Mouse (Mus musculus) limb, embryonic 15.5 days (tissue): Measurements from ENCODE around the gene Snx21. TPM values are rescaled to one million over a fixed set of nuclear protein-coding genes. Genes with fewer than 3 reads are reported as not detected.
A peak's percentile ranks its signal among the peaks of the same experiment; 100 is the strongest.

Experiments
- ATAC-seq: fragments of 200-750 bp; cut with Nextera tagmentation; 2 replicates; pipeline ENCODE4 v1.8.0; 2017; ENCODE audit warnings: low read depth, moderate TSS enrichment; ENCODE audit not compliant: insufficient number of reproducible peaks, low FRiP score, low TSS enrichment
- H3K27ac ChIP-seq: fragments of 300-500 bp; sonication (generic); 2 replicates; pipeline ENCODE4 v1.5.1; 2015; ENCODE audit warnings: moderate library complexity, mild to moderate bottlenecking, inconsistent platforms
- H3K27me3 ChIP-seq: fragments of 300-500 bp; sonication (generic); 2 replicates; pipeline ENCODE4 v1.6.1; 2015; ENCODE audit warnings: inconsistent platforms
- H3K36me3 ChIP-seq: fragments of 300-500 bp; sonication (generic); 2 replicates; pipeline ENCODE4 v1.6.1; 2015; ENCODE audit warnings: inconsistent platforms
- H3K4me1 ChIP-seq: fragments of 300-500 bp; sonication (generic); 2 replicates; pipeline ENCODE4 v1.6.1; 2015; ENCODE audit warnings: inconsistent platforms
- H3K4me2 ChIP-seq: fragments of 300-500 bp; sonication (generic); 2 replicates; pipeline ENCODE4 v1.6.1; 2015; ENCODE audit warnings: mild to moderate bottlenecking, inconsistent platforms
- H3K4me3 ChIP-seq: fragments of 300-500 bp; sonication (generic); 2 replicates; pipeline ENCODE4 v1.5.1; 2015; ENCODE audit warnings: mild to moderate bottlenecking, inconsistent platforms
- H3K9ac ChIP-seq: fragments of 300-500 bp; sonication (generic); 2 replicates; pipeline ENCODE4 v1.6.1; 2015; ENCODE audit warnings: inconsistent platforms
- H3K9me3 ChIP-seq: fragments of 300-500 bp; sonication (generic); 2 replicates; pipeline ENCODE4 v1.6.1; 2016; ENCODE audit warnings: inconsistent platforms
- WGBS: fragments of 180-500 bp; shearing (Covaris S2); methylation state at CpG from one replicate; pipeline ENCODE4 v1.1.7; 2015; 5-methylcytosine and 5-hydroxymethylcytosine counted together
- polyA plus RNA-seq: library from polyadenylated mRNA; unstranded; fragments of >200 nt; fragmentation: Nextera tagmentation; extraction: Ambion mirVana; gene quantifications from 2 replicates; pipeline ENCODE4 v1.2.1, GENCODE M21; 2015

Snx21 gene
- polyA plus RNA-seq, 1 experiment from 2014 or later, result 33.8 TPM

DNA sequence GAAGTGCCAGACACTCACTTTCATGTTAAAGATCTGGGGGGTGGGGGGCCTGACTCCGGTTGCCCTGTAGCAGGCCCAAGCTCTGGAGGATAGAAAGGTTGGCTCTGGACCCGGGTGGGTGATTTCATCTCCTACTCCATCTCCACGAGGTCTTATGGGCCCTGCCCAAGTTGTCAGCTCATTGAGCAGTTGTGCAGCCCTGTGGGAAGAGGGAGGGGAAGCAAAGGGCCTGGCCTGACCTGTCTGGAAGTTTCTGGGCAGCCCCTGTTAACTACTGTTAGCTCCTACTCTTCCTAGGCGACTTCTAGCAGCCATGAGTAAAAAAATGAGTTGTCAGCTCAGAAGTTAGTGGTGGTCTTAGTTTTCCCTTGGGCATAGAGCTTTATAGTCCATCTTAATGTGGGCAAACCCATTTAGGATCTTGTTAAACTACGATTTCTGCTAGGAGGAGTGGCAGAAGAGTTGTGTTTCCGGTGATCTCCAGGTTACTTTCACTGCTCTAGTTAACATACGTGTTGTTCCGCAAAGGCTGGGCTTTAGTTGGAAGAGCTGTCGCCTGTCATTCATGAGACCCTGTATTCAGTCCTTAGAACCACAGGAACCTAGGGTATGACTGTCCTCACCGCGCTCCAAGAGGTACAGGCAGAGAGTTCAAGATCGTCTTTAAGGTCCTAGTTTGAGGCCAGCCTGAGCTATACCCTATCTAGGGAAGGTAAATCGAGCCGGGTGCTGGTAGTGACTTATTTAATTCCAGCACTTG is 12.2 kb upstream of the Snx21 start:
- no peaks in the 10 kb centered on the region for H3K27me3 ChIP-seq
- no peak overlapping the region for H3K4me3 ChIP-seq
- H3K4me2 ChIP-seq, result no peak overlapping the region
- H3K36me3 ChIP-seq, result peaks cover 17% of the 10 kb centered on the region; the same call in 1 of the 2 replicates
- 74% methylated on average over 14 of the region's 14 CpGs for WGBS
- peak overlapping the region; percentile 8; the same call in 1 of the 2 replicates for H3K27ac ChIP-seq
- no peak overlapping the region for H3K9ac ChIP-seq
- H3K4me1 ChIP-seq, result peaks cover 26% of the 10 kb centered on the region
- no peaks in the 10 kb centered on the region for H3K9me3 ChIP-seq
- no peak for ATAC-seq

DNA sequence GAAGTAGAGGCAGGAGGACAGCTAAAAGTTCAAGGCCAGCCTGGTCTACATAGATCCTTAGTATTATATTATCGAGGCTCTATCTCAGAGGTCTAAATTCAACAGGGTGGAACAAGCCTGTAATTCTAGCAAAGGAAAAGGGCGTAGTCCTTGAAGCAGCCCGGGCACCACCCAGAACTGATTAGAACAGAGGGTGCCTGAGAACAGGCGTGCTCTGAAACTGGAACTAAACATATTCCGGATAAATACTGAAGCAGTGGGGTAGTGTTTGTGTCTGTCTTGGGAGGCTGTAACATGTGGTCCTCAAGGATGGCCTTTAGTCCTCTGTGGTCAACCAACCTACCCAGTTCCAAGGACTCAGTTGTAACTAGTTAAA is 11.6 kb upstream of the Snx21 start:
- no peak overlapping the region for H3K4me2 ChIP-seq
- H3K27me3 ChIP-seq, result no peaks in the 10 kb centered on the region
- no peak for ATAC-seq
- no peak overlapping the region for H3K4me3 ChIP-seq
- H3K27ac ChIP-seq, result peak overlapping the region; percentile 8; the same call in 1 of the 2 replicates
- H3K9ac ChIP-seq, result no peak overlapping the region
- WGBS, result 82% methylated on average over 5 of the region's 5 CpGs
- peaks cover 26% of the 10 kb centered on the region for H3K4me1 ChIP-seq
- H3K36me3 ChIP-seq, result peaks cover 16% of the 10 kb centered on the region; the same call in 1 of the 2 replicates
- H3K9me3 ChIP-seq, result no peaks in the 10 kb centered on the region

DNA sequence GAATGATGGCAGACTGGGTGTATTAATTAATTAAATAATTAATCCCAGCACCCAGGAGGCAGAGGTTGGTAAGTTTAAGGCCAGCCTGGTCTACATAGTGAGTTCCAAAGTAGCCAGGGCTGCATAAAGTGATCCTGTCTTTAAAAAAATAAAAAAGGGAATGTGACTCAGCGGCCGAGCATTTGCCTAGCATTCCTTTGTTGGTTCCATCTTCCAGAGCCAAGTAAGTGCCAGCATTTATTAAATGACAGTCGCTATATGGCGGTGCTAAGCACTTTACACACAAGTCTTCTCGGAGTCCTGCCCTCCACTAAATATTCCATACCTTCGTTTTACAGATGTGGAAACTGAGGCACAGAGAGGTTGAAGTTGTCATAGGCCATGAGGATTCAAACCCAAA is 9.5 kb upstream of the Snx21 start:
- ATAC-seq, result no peak
- Histone ChIP-seq H3K4me2 (no peak overlapping the region), H3K9ac (no peak overlapping the region), H3K4me1 (peaks cover 12% of the 10 kb centered on the region), H3K27ac (no peak overlapping the region), H3K27me3 (no peaks in the 10 kb centered on the region), H3K9me3 (no peaks in the 10 kb centered on the region), H3K4me3 (no peak overlapping the region), H3K36me3 (peaks cover 16% of the 10 kb centered on the region; the same call in 1 of the 2 replicates)
- 89% methylated on average over 6 of the region's 6 CpGs for WGBS

DNA sequence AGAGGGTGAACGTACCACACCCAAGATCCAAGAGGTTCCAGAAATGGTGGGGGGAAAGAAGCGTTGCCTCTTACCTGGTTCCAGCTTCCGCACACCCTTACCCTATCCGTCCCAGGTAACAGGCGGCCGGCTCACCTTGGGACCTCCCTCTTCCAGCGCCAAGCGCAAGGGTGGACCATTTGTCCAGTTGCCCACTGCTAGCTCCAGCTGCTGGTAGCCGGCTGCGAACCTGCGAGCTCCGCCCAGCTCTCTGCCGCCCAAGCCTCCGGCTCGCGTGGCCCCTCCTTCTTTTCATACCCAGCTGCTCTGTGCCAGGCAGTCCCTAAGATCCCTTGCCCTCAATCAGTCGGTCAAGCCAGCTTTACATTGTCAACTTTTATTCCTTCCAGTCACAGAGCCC is 8.8 kb upstream of the Snx21 start:
- WGBS, result 62% methylated on average over 17 of the region's 17 CpGs
- Histone ChIP-seq H3K36me3 (peaks cover 12% of the 10 kb centered on the region; the same call in 1 of the 2 replicates), H3K4me1 (peaks cover 6% of the 10 kb centered on the region), H3K9me3 (no peaks in the 10 kb centered on the region), H3K27me3 (no peaks in the 10 kb centered on the region), H3K4me3 (no peak overlapping the region), H3K27ac (no peak overlapping the region), H3K4me2 (no peak overlapping the region), H3K9ac (no peak overlapping the region)
- no peak for ATAC-seq

DNA sequence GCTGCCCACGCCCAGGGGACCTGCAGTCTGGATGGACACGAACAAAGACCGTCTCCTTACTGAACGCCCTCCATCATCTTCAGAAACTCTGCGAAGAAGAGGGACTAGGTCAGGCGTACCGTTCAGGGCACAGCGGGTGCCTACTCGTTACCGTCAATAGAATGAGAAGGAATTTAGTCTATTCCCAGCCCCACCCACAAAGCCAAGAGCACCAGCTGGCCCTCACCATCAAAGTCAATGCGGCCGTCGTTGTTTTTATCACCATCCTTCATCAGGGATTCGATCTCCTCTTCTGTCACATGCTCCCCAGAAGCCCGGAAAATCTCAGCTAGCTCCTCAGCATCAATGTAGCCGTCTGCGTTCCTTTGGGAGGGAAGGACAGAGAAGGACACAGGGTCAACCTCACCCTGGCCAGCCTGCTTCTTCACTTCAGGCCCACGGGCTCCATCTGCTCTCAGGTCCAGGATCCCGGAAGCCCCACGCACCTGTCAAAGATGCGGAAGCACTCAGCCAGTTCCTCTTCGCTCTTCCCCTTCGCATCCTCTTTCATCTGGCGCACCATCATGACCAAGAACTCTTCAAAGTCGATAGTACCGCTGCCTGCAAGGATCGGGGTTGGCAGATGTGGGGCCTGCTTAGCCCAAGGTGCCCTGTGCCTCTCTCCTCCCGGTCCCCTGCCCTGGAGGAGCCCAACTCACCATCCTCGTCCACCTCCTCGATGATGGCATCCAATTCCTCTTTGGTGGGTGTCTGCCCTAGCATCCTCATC is 8.2 kb upstream of the Snx21 start:
- ATAC-seq, result no peak
- Histone ChIP-seq H3K36me3 (peaks cover 6% of the 10 kb centered on the region; the same call in 1 of the 2 replicates), H3K4me2 (no peak overlapping the region), H3K4me3 (no peak overlapping the region), H3K27me3 (no peaks in the 10 kb centered on the region), H3K4me1 (no peaks in the 10 kb centered on the region), H3K9ac (no peak overlapping the region), H3K9me3 (no peaks in the 10 kb centered on the region), H3K27ac (no peak overlapping the region)
- 81% methylated on average over 30 of the region's 30 CpGs for WGBS

DNA sequence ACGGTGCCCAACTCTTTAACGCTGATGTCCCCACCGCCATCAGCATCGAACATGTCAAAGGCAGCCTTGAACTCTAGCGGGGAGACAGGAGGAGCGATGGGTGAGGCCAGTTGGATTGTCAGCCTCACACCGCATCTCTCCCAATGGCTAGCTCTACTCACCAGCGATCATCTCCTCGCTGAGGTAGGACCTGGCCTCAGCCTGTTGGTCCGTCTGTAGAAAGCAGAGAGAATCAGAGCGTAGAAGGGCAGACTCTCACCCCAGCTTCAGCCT is 7.7 kb upstream of the Snx21 start:
- Histone ChIP-seq H3K27ac (no peak overlapping the region), H3K4me1 (no peaks in the 10 kb centered on the region), H3K9ac (no peak overlapping the region), H3K4me2 (no peak overlapping the region), H3K36me3 (peaks cover 4% of the 10 kb centered on the region; the same call in 1 of the 2 replicates), H3K4me3 (no peak overlapping the region), H3K27me3 (no peaks in the 10 kb centered on the region), H3K9me3 (no peaks in the 10 kb centered on the region)
- 88% methylated on average over 11 of the region's 11 CpGs for WGBS
- ATAC-seq, result no peak

DNA sequence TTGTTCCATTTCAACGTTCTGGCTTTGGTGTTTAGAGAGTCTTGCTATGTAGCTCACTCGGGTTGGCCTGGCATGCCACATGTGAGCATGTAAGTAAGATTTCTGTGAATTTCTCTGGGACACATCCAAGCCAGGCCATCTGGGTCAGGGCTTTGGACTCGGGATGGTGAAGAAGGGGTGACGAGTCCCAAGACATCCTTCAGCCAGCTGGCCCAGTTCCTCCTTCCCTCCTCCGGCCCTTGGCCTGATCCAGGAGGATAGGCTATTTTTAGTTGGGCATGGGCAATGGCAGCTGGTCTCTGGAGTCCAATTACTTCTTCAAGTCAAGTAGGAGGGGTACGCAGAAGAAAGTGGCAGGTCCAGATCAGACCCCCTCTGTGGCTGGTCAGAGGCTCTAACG is 6.8 kb upstream of the Snx21 start:
- H3K4me1 ChIP-seq, result no peaks in the 10 kb centered on the region
- H3K9me3 ChIP-seq, result no peaks in the 10 kb centered on the region
- H3K27me3 ChIP-seq, result no peaks in the 10 kb centered on the region
- H3K9ac ChIP-seq, result no peak overlapping the region
- no peak overlapping the region for H3K4me2 ChIP-seq
- no peak overlapping the region for H3K4me3 ChIP-seq
- no peak for ATAC-seq
- 79% methylated on average over 7 of the region's 7 CpGs for WGBS
- no peaks in the 10 kb centered on the region for H3K36me3 ChIP-seq
- no peak overlapping the region for H3K27ac ChIP-seq

DNA sequence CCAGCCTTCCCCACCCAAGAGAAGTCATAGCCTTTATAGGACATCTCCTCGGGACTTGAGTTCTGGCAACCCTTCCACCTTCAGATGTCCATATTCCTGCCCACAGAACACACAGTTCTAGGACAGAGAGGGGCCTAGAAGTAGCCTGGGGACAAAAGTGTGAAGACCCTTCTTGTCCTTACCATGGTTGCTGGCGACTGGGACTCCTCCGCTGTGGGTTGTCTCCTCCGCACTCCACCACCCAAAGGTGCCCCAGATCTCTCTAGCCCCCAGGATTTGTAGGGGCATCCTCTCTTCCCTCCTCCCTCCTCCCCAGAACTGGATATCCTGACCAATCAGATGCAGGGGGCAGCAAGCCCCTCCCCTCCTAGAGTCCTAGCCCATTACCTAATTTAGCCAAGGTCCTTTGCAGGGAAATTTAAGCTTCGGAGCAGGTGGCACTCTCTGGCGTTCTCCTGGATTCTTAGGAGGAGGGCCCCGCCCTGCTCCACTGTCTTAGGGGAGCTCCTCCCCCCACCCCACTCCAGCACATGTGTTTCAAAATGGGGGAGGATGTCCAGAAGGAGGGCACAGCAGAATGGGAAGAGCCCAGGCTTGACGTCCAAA is 6.0 kb upstream of the Snx21 start, which contains the start of gene Tnnc2:
Gene Tnnc2 (minus strand): TSS at position 487 of the 606 bp plus-strand sequence.
- H3K9me3 ChIP-seq, result no peaks in the 10 kb centered on the region
- no peak within 1 kb of the TSS for H3K4me3 ChIP-seq
- H3K9ac ChIP-seq, result no peak within 1 kb of the TSS
- H3K27ac ChIP-seq, result no peak within 1 kb of the TSS
- H3K27me3 ChIP-seq, result no peaks in the 10 kb centered on the region
- 61% methylated on average over 8 of the region's 8 CpGs for WGBS
- H3K4me2 ChIP-seq, result no peak within 1 kb of the TSS
- H3K36me3 ChIP-seq, result no peaks in the 10 kb centered on the region
- peaks cover under 1% of the 10 kb centered on the region for H3K4me1 ChIP-seq
- ATAC-seq, result no peak

DNA sequence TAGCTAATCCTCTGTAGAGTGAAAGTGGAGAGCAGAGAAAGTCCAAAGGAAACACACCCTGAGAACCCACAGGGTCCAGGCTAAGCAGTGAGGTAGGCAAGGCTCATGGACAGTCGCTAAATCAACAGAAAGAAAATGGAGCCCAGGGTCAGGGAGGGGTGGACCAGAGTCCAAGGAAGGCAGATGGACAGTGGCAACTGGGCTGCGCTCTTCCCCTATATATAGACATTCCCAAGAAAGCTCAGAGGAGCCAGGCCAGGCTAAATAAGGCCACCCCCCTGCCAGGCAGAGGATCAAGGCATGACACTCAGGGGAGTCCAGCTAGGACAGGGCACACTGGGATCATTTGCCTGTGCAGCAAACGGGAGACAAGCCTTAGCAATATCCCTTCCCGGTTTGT is 3.7 kb upstream of the Snx21 start:
- Histone ChIP-seq H3K27ac (no peak overlapping the region), H3K4me2 (no peak overlapping the region), H3K27me3 (no peaks in the 10 kb centered on the region), H3K36me3 (no peaks in the 10 kb centered on the region), H3K4me1 (peaks cover 10% of the 10 kb centered on the region), H3K9me3 (no peaks in the 10 kb centered on the region), H3K9ac (no peak overlapping the region), H3K4me3 (no peak overlapping the region)
- 61% methylated on average over 4 of the region's 4 CpGs for WGBS
- ATAC-seq, result no peak

DNA sequence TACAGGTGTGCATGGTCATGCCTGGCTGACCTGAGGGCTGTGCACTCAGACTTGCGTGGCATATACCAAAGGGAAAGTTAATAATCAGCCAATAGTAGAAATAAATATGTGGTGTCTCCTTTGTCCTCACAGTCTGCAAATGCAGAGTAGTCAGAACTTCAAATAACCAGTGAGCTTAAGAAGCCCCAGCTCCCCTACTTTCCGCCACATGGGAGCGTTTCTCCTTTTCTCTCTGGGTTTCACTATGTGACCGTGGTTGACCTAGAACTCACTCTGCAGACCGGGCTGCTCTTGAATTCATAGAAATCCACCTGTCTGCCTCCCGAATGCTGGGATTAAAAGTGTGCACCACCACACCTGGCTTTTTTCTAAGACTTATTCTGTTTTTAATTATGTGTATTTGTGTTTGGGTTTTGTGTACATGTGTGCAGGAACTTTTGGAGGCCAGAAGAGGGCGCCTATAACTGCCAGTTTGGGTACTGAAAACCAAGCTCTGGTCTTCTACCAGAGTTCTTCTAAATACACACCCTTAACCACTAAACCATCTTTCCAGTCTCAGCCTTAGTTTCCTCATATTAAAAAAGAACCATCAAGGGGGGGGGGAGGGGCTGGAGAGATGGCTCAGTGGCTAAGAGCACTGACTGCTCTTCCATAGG is 1.6 kb upstream of the Snx21 start:
- H3K36me3 ChIP-seq, result peaks cover 7% of the 10 kb centered on the region; the same call in 1 of the 2 replicates
- H3K9ac ChIP-seq, result no peak overlapping the region
- peaks cover 27% of the 10 kb centered on the region for H3K4me1 ChIP-seq
- WGBS, result 78% methylated on average over 7 of the region's 7 CpGs
- H3K4me3 ChIP-seq, result no peak overlapping the region
- H3K27me3 ChIP-seq, result no peaks in the 10 kb centered on the region
- ATAC-seq, result no peak
- H3K9me3 ChIP-seq, result no peaks in the 10 kb centered on the region
- no peak overlapping the region for H3K27ac ChIP-seq
- H3K4me2 ChIP-seq, result no peak overlapping the region

DNA sequence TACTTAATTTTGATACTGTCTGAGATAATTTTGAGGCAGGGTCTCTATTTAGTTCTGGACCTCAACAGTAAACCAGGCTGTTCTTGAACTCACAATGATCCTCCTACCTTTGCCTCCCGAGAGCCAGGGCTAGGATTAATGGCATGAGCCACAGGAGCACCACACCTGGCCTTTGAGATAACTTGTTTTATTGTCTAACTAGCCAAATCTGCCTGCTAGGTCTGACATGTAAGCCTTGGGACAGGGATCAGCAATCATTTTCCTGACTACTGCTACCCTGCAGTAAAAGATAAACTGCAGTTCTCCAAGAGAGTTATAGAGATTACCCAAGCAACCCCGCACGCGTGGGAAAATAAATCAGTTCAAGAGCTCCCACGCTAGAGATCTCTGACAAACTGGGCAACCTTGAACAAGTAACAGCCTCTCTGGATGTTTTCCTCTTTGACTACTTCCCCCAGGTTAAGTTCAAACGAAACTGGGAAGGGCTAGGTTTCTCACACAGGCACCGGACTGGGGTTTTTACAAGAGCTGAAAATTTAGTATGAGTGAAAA is 678 bp upstream of the Snx21 start:
- Histone ChIP-seq H3K27ac (peak overlapping the region; percentile 93), H3K4me3 (peak overlapping the region; percentile 63), H3K4me1 (peaks cover 27% of the 10 kb centered on the region), H3K9ac (peak overlapping the region; percentile 80), H3K36me3 (peaks cover 12% of the 10 kb centered on the region; the same call in 1 of the 2 replicates), H3K4me2 (peak overlapping the region; percentile 72), H3K9me3 (no peaks in the 10 kb centered on the region), H3K27me3 (no peaks in the 10 kb centered on the region)
- ATAC-seq, result no peak
- WGBS, result 6% methylated on average over 7 of the region's 7 CpGs
